Mouse (Mus musculus) neural tube, embryonic 11.5 days (tissue): Measurements from ENCODE around the gene Pcca. TPM values are rescaled to one million over a fixed set of nuclear protein-coding genes. Genes with fewer than 3 reads are reported as not detected.

ENCODE experiments used
- ATAC-seq: fragments of 200-750 bp; cut with Nextera tagmentation; 2 replicates; pipeline ENCODE4 v1.8.0; 2017; ENCODE audit warnings: moderate number of reproducible peaks, mild to moderate bottlenecking, moderate TSS enrichment, moderate library complexity; ENCODE audit not compliant: insufficient read depth, low FRiP score, low TSS enrichment
- DNase-seq: peaks from one replicate; pipeline ENCODE4 v3.0.0-alpha.2; 2015; ENCODE audit warnings: low spot score
- H3K27ac ChIP-seq: fragments of 300-500 bp; sonication (generic); 2 replicates; pipeline ENCODE4 v1.5.1; 2014; ENCODE audit warnings: low read depth, mild to moderate bottlenecking, low read length
- H3K27me3 ChIP-seq: fragments of 300-500 bp; sonication (generic); 2 replicates; pipeline ENCODE4 v1.6.1; 2014; ENCODE audit warnings: mild to moderate bottlenecking, low read length, mixed read lengths; ENCODE audit not compliant: control insufficient read depth, insufficient read depth
- H3K36me3 ChIP-seq: fragments of 300-500 bp; sonication (generic); 2 replicates; pipeline ENCODE4 v1.6.1; 2014; ENCODE audit warnings: mild to moderate bottlenecking, low read length, moderate library complexity, mixed read lengths; ENCODE audit not compliant: control insufficient read depth, insufficient read depth
- H3K4me1 ChIP-seq: fragments of 300-500 bp; sonication (generic); 2 replicates; pipeline ENCODE4 v1.6.1; 2014; ENCODE audit warnings: low read length, mixed read lengths; ENCODE audit not compliant: control insufficient read depth, insufficient read depth
- H3K4me2 ChIP-seq: fragments of 300-500 bp; sonication (generic); 2 replicates; pipeline ENCODE4 v1.6.1; 2014; ENCODE audit warnings: low read depth, mild to moderate bottlenecking, moderate library complexity
- H3K4me3 ChIP-seq: fragments of 300-500 bp; sonication (generic); 2 replicates; pipeline ENCODE4 v1.5.1; 2014; ENCODE audit warnings: low read depth, low read length
- H3K9ac ChIP-seq: fragments of 300-500 bp; sonication (generic); 2 replicates; pipeline ENCODE4 v1.6.1; 2014; ENCODE audit warnings: mild to moderate bottlenecking, low read length
- H3K9me3 ChIP-seq: fragments of 300-500 bp; sonication (generic); 2 replicates; pipeline ENCODE4 v1.6.1; 2016; ENCODE audit warnings: low read length; ENCODE audit not compliant: control insufficient read depth
- WGBS: fragments of 180-500 bp; shearing (Covaris S2); extraction: QIAGEN DNeasy Blood & Tissue Kit; methylation state at CpG from one replicate; pipeline ENCODE4 v1.1.7; 2014; 5-methylcytosine and 5-hydroxymethylcytosine counted together
- polyA plus RNA-seq: library from polyadenylated mRNA; unstranded; fragments of >200 nt; fragmentation: Nextera tagmentation; extraction: Ambion mirVana; gene quantifications from 2 replicates; pipeline ENCODE4 v1.2.1, GENCODE M21; 2014

The Pcca gene
- polyA plus RNA-seq, 1 experiment from 2014 or later = 33.4 TPM

- no peak overlapping the region for H3K4me3 ChIP-seq
- no peaks in the 10 kb centered on the region for H3K27me3 ChIP-seq
- no peaks in the 10 kb centered on the region for H3K36me3 ChIP-seq
- ATAC-seq (no peak), DNase-seq (no peak)
- WGBS = 94% methylated on average over 2 of the region's 2 CpGs
- no peaks in the 10 kb centered on the region for H3K4me1 ChIP-seq
- no peak overlapping the region for H3K4me2 ChIP-seq
- H3K9ac ChIP-seq = no peak overlapping the region
- H3K9me3 ChIP-seq = no peaks in the 10 kb centered on the region
- no peak overlapping the region for H3K27ac ChIP-seq
Measured at GRCm38 (mm10) chr14:122608323-122608722, 74.2 kb downstream of the Pcca start.

GRCm38 (mm10) chr14:122611035-122611434 is 76.9 kb downstream of the Pcca start:
- Histone ChIP-seq H3K27ac (no peak overlapping the region), H3K27me3 (no peaks in the 10 kb centered on the region), H3K4me2 (no peak overlapping the region), H3K9ac (no peak overlapping the region), H3K4me3 (no peak overlapping the region), H3K9me3 (no peaks in the 10 kb centered on the region), H3K36me3 (no peaks in the 10 kb centered on the region), H3K4me1 (no peaks in the 10 kb centered on the region)
- ATAC-seq = no peak
- no peak for DNase-seq
- 89% methylated on average over 4 of the region's 4 CpGs for WGBS

- ATAC-seq (no peak), DNase-seq (no peak)
- H3K4me1 ChIP-seq = no peaks in the 10 kb centered on the region
- H3K4me2 ChIP-seq = no peak overlapping the region
- no peak overlapping the region for H3K27ac ChIP-seq
- no peak overlapping the region for H3K4me3 ChIP-seq
- no peak overlapping the region for H3K9ac ChIP-seq
- 93% methylated on average over 3 of the region's 3 CpGs for WGBS
- H3K9me3 ChIP-seq = no peaks in the 10 kb centered on the region
- no peaks in the 10 kb centered on the region for H3K36me3 ChIP-seq
- H3K27me3 ChIP-seq = no peaks in the 10 kb centered on the region
Measured at GRCm38 (mm10) chr14:122612317-122612716, 78.2 kb downstream of the Pcca start.

- DNase-seq = no peak
- Histone ChIP-seq H3K4me2 (no peak overlapping the region), H3K9me3 (no peaks in the 10 kb centered on the region), H3K4me3 (no peak overlapping the region), H3K4me1 (no peaks in the 10 kb centered on the region), H3K36me3 (no peaks in the 10 kb centered on the region), H3K27ac (no peak overlapping the region), H3K27me3 (no peaks in the 10 kb centered on the region), H3K9ac (no peak overlapping the region)
- ATAC-seq = no peak
- WGBS = 92% methylated on average over 2 of the region's 2 CpGs
Measured at GRCm38 (mm10) chr14:122617656-122618055, 83.5 kb downstream of the Pcca start.

- H3K27ac ChIP-seq = no peak overlapping the region
- no peaks in the 10 kb centered on the region for H3K9me3 ChIP-seq
- 93% methylated on average over 2 of the region's 2 CpGs for WGBS
- no peak overlapping the region for H3K4me3 ChIP-seq
- H3K9ac ChIP-seq = no peak overlapping the region
- no peak overlapping the region for H3K4me2 ChIP-seq
- ATAC-seq (no peak), DNase-seq (no peak)
- no peaks in the 10 kb centered on the region for H3K27me3 ChIP-seq
- H3K4me1 ChIP-seq = no peaks in the 10 kb centered on the region
- no peaks in the 10 kb centered on the region for H3K36me3 ChIP-seq
Measured at GRCm38 (mm10) chr14:122633416-122633815, 99.3 kb downstream of the Pcca start.

- 47% methylated on average over 6 of the region's 6 CpGs for WGBS
- H3K9ac ChIP-seq = no peak overlapping the region
- no peak for ATAC-seq
- no peak overlapping the region for H3K4me3 ChIP-seq
- no peaks in the 10 kb centered on the region for H3K36me3 ChIP-seq
- DNase-seq = no peak
- H3K9me3 ChIP-seq = no peaks in the 10 kb centered on the region
- no peak overlapping the region for H3K4me2 ChIP-seq
- no peak overlapping the region for H3K27ac ChIP-seq
- no peaks in the 10 kb centered on the region for H3K27me3 ChIP-seq
- no peaks in the 10 kb centered on the region for H3K4me1 ChIP-seq
Measured at GRCm38 (mm10) chr14:122636601-122637000, 102.5 kb downstream of the Pcca start.

GRCm38 (mm10) chr14:122637798-122638555 is 103.9 kb downstream of the Pcca start:
- 67% methylated on average over 5 of the region's 5 CpGs for WGBS
- Histone ChIP-seq H3K9ac (no peak overlapping the region), H3K4me3 (no peak overlapping the region), H3K27me3 (no peaks in the 10 kb centered on the region), H3K36me3 (no peaks in the 10 kb centered on the region), H3K4me1 (no peaks in the 10 kb centered on the region), H3K9me3 (no peaks in the 10 kb centered on the region), H3K4me2 (no peak overlapping the region), H3K27ac (no peak overlapping the region)
- no peak for DNase-seq
- ATAC-seq = no peak

- WGBS = 78% methylated on average over 2 of the region's 2 CpGs
- no peak overlapping the region for H3K27ac ChIP-seq
- ATAC-seq (no peak), DNase-seq (no peak)
- H3K4me1 ChIP-seq = no peaks in the 10 kb centered on the region
- no peak overlapping the region for H3K4me3 ChIP-seq
- no peak overlapping the region for H3K4me2 ChIP-seq
- no peak overlapping the region for H3K9ac ChIP-seq
- no peaks in the 10 kb centered on the region for H3K27me3 ChIP-seq
- H3K36me3 ChIP-seq = no peaks in the 10 kb centered on the region
- no peaks in the 10 kb centered on the region for H3K9me3 ChIP-seq
Measured at GRCm38 (mm10) chr14:122639168-122639720, 105.1 kb downstream of the Pcca start.

- no peak overlapping the region for H3K27ac ChIP-seq
- no peaks in the 10 kb centered on the region for H3K36me3 ChIP-seq
- H3K4me3 ChIP-seq = no peak overlapping the region
- H3K9me3 ChIP-seq = no peaks in the 10 kb centered on the region
- ATAC-seq = no peak
- no peaks in the 10 kb centered on the region for H3K4me1 ChIP-seq
- DNase-seq = no peak
- H3K9ac ChIP-seq = no peak overlapping the region
- no peak overlapping the region for H3K4me2 ChIP-seq
- 86% methylated on average over 1 of the region's 1 CpGs for WGBS
- H3K27me3 ChIP-seq = no peaks in the 10 kb centered on the region
Measured at GRCm38 (mm10) chr14:122642432-122642831, 108.3 kb downstream of the Pcca start.
